Mouse (Mus musculus) naive thymus-derived CD4-positive, alpha-beta T cell, adult 5 months (primary cell): ENCODE results near the gene Tnik. TPM values are rescaled to one million over a fixed set of nuclear protein-coding genes. Genes with fewer than 3 reads are reported as not detected.

ENCODE experiments used
- polyA plus RNA-seq: library from polyadenylated mRNA; unstranded; fragments of 100-300 nt; shearing (Covaris generic); gene quantifications from one replicate; pipeline ENCODE4 v1.2.1, GENCODE M21; 2017

Tnik gene
- 122 TPM for polyA plus RNA-seq

DNA sequence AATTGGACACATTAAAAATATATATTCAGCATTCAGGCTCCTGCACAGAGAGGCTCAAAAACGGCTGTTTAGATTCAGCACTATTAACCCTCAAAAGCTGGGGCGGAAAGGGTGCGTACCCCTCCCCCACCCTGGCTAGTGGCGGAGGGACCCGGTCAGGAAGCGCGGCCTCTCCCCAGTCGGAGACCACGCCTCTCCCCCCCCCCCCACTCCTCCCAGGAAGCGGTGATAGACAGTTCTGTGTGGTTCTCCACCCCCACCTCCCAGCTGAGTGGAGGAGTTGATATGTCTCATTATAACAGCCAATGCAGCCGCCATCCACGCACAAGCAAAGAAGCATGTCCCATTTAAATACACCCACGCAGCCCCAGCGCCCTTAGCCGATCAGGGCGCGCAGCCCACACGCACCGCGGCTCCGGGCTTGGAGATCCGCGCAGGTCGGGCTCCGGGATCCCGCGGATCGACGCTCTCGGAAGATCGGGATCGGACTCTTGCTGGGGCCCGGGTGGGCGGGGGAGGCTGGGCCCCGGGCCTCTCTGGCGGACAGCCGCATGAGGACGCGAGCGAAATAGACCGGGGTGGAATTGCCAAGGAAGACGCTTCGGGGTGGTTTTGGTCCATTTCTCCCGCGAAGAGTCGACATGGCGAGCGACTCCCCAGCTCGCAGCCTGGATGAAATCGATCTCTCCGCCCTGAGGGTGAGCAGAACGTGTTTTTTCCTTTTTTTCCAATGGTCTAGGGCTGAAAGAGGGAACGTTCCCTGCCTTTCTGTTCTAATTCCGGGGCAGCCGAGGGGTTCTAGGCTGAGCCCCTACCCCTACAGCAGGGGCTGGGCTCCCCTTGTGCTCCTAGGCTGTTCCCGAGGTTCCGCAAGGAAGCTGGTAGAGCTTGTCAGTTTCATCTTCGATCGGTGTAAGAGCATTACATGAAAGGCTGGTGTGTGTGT lies at the start of gene Tnik:
TSS of gene Tnik (plus strand) at position 213 of the 946 bp plus-strand sequence.

DNA sequence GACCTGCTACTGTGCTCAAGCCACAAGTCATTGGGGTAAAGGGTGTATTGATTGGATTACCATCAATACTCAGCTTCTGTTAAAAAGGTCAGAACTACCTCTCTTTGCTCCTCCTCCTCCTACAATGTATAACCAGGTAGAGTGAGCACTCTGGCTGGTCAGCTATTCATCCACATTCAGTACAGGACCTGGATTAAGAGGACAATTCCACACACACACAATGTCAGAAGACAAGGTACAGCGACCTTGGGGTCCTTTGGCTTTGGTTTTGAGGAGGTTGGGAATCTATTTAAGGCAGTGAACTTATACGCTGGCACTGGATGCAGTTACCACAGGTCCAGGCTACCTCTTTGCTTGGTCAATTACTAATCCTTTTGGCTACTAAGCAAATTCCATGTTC lies 434.8 kb downstream of the Tnik start, which contains the start of gene Slc2a2:
TSS of gene Slc2a2 (plus strand) at position 107 of the 400 bp plus-strand sequence.

